Mouse (Mus musculus) intestine, embryonic 15.5 days (tissue): ENCODE measurements around the gene Diras1. TPM values are rescaled to one million over a fixed set of nuclear protein-coding genes. Genes with fewer than 3 reads are reported as not detected.

Source experiments
- ATAC-seq: fragments of 200-750 bp; cut with Nextera tagmentation; 2 replicates; pipeline ENCODE4 v1.8.0; 2017; ENCODE audit warnings: moderate TSS enrichment, moderate library complexity
- H3K27ac ChIP-seq: fragments of 300-500 bp; sonication (generic); 2 replicates; pipeline ENCODE4 v1.5.1; 2015; ENCODE audit warnings: mild to moderate bottlenecking, inconsistent platforms
- H3K27me3 ChIP-seq: fragments of 300-500 bp; sonication (generic); replicated peaks from 2 replicates; pipeline ENCODE4 v1.6.1; 2015; ENCODE audit warnings: inconsistent platforms
- H3K36me3 ChIP-seq: fragments of 300-500 bp; sonication (generic); 2 replicates; pipeline ENCODE4 v1.6.1; 2015; ENCODE audit warnings: inconsistent platforms
- H3K4me1 ChIP-seq: fragments of 300-500 bp; sonication (generic); replicated peaks from 2 replicates; pipeline ENCODE4 v1.6.1; 2015; ENCODE audit warnings: inconsistent platforms
- H3K4me2 ChIP-seq: fragments of 300-500 bp; sonication (generic); replicated peaks from 2 replicates; pipeline ENCODE4 v1.6.1; 2015; ENCODE audit warnings: mild to moderate bottlenecking, inconsistent platforms
- H3K4me3 ChIP-seq: fragments of 300-500 bp; sonication (generic); replicated peaks from 2 replicates; pipeline ENCODE4 v1.5.1; 2015; ENCODE audit warnings: inconsistent platforms
- H3K9ac ChIP-seq: fragments of 300-500 bp; sonication (generic); 2 replicates; pipeline ENCODE4 v1.6.1; 2015; ENCODE audit warnings: inconsistent platforms
- H3K9me3 ChIP-seq: fragments of 300-500 bp; sonication (generic); 2 replicates; pipeline ENCODE4 v1.6.1; 2016; ENCODE audit warnings: inconsistent platforms
- WGBS: fragments of 180-500 bp; shearing (Covaris S2); methylation state at CpG from one replicate; pipeline ENCODE4 v1.1.7; 2015; 5-methylcytosine and 5-hydroxymethylcytosine counted together
- polyA plus RNA-seq: library from polyadenylated mRNA; unstranded; fragments of >200 nt; fragmentation: Nextera tagmentation; extraction: Ambion mirVana; gene quantifications from 2 replicates; pipeline ENCODE4 v1.2.1, GENCODE M21; 2015

Diras1 gene
- polyA plus RNA-seq, 1 experiment from 2014 or later = 0.94 TPM

DNA sequence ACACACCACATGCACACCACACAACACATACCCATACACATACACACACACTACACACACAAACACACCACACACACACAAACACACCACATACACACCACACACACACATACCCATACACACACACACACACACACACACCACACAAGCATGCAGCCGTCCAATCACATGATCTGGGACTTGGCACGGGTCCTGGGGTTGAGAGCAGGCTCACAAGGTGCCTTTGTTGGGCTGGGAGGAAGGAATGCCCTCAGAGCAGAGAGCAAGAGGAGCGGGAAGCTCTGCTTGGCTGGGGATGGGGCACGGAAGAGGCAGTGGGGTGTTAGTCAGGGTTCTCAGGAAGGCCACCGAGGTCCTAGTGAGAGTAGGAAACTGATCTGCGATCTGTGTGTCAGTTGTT, 14.6 kb downstream of the Diras1 start:
- Histone ChIP-seq H3K4me1 (no peaks in the 10 kb centered on the region), H3K9me3 (no peaks in the 10 kb centered on the region), H3K27ac (no peak overlapping the region), H3K9ac (no peak overlapping the region), H3K4me3 (no peak overlapping the region), H3K4me2 (no peak overlapping the region), H3K36me3 (no peaks in the 10 kb centered on the region), H3K27me3 (no peaks in the 10 kb centered on the region)
- ATAC-seq = no peak
- 60% methylated on average over 6 of the region's 6 CpGs for WGBS

DNA sequence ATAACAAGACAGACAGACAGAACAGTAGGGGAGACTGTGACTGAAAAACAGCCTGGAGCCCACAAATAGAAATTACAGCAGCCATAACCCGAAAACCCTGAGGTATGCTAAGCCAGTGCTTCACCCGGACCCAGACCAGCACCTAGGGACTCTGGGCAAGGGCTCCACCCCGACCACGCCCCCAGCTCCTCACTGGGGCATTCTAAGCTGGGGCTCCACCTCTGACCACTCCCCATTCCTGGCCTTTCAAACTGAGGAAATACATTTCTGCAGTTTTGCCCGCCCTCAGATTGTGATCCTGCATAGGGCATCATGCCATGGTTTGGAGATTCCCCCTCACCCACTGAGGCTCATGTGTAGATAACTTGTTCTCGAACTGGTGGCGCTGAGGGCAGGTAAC, 18.2 kb downstream of the Diras1 start:
- Histone ChIP-seq H3K9me3 (no peaks in the 10 kb centered on the region), H3K27ac (no peak overlapping the region), H3K9ac (no peak overlapping the region), H3K4me2 (no peak overlapping the region), H3K36me3 (no peaks in the 10 kb centered on the region), H3K4me1 (no peaks in the 10 kb centered on the region), H3K27me3 (no peaks in the 10 kb centered on the region), H3K4me3 (no peak overlapping the region)
- 36% methylated on average over 7 of the region's 7 CpGs for WGBS
- ATAC-seq = peak; percentile 75

DNA sequence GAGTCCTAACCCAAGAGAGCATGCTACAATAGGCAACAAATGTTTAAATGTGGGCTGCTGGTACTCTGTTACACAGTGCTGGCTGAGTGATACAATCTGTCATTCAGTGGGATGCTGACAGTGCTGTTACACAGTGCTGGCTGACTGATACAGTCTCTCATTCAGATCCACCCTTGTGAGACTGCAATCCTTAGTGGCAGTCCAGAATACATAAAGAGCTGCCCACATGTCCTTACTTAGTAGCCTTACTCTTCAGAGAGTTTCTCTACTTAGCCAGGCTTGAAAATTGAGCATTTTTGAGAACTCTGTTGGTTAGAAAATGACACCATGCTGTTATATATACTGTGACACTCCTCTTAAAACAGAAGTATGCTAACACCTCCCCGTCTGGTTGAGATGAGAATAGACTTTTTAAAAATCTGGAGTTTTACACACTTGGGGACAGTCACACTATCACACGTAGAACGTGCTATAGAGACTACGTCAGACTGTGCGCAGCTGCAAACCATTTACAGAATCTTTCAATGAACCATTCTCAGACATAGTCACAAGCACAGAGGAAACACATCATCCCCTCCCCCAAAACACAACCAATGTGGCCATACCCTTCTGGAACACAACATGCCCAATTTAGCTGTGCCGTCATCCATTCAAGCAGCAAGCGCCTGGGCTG, 19.3 kb downstream of the Diras1 start:
- Histone ChIP-seq H3K4me3 (no peak overlapping the region), H3K36me3 (no peaks in the 10 kb centered on the region), H3K27me3 (no peaks in the 10 kb centered on the region), H3K9ac (no peak overlapping the region), H3K27ac (no peak overlapping the region), H3K4me2 (no peak overlapping the region), H3K4me1 (no peaks in the 10 kb centered on the region), H3K9me3 (no peaks in the 10 kb centered on the region)
- ATAC-seq = no peak
- 90% methylated on average over 7 of the region's 7 CpGs for WGBS

DNA sequence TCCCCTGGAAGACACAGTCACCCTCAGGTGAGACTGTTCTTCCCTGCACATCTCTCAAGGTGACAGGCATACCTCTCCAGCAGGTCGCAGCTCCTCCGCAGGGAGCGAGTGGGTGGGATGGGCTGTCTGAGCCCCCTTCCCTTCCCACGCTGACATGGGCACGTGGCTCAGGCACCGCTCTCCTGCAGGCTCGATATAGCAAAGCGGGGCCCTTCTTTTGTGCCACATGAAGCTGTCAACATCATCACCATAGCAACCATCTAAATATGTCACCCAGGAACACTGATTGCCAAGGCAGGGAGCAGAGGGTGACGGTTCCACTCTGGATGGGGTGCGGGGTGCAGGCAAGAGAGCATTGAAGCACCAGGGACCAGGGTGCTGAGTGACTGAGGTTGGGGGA, 24.3 kb downstream of the Diras1 start:
- Histone ChIP-seq H3K27me3 (peaks cover 3% of the 10 kb centered on the region; the same call in 1 of the 2 replicates), H3K36me3 (no peaks in the 10 kb centered on the region), H3K4me1 (peaks cover 9% of the 10 kb centered on the region; the same call in 1 of the 2 replicates), H3K9me3 (no peaks in the 10 kb centered on the region), H3K4me2 (no peak overlapping the region), H3K9ac (no peak overlapping the region), H3K27ac (no peak overlapping the region), H3K4me3 (no peak overlapping the region)
- 63% methylated on average over 10 of the region's 10 CpGs for WGBS
- ATAC-seq = no peak

DNA sequence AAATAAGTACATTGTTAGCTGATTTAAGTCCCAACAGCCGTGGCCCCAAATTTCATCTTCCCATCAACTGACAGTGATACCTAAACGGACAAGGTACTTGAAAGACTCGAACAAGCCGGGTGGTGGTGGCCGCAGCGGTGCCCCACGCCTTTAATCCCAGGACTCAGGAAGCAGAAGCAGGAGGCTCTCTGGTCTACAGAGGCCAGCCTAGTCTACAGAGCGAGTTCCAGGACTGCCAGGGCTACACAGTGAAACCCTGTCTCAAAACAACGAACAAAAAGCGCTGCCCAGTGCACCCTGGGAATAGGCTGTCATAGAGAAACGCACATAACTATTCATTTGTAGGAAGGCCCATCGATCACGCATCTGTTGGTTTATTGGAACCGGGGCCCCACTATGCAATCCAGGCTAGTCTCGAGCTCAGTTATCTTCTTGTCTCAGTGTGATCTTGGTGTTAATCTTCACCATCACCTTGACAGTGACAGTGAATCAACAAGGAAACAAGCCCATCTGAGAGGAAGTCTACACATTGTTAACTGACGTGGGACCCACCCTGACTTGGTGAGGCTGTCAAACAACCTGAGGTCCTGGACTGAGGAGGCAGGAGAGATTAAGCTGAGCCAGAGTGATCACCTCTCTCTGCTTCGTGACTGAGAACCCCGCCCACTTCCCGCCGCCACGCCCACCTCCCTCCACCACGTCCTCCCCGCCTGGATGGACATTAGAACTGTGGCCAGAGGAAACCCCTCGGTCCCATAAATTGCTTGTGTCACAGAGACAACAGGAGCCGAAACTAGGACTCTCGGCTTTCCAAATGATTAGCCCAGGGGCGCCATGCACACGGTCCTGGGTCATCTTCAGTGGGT, 25.0 kb downstream of the Diras1 start:
- Histone ChIP-seq H3K9ac (no peak overlapping the region), H3K9me3 (no peaks in the 10 kb centered on the region), H3K4me3 (no peak overlapping the region), H3K4me2 (no peak overlapping the region), H3K36me3 (no peaks in the 10 kb centered on the region), H3K27ac (no peak overlapping the region), H3K4me1 (peaks cover 9% of the 10 kb centered on the region; the same call in 1 of the 2 replicates), H3K27me3 (peaks cover 3% of the 10 kb centered on the region; the same call in 1 of the 2 replicates)
- WGBS = 45% methylated on average over 28 of the region's 28 CpGs
- ATAC-seq = no peak

DNA sequence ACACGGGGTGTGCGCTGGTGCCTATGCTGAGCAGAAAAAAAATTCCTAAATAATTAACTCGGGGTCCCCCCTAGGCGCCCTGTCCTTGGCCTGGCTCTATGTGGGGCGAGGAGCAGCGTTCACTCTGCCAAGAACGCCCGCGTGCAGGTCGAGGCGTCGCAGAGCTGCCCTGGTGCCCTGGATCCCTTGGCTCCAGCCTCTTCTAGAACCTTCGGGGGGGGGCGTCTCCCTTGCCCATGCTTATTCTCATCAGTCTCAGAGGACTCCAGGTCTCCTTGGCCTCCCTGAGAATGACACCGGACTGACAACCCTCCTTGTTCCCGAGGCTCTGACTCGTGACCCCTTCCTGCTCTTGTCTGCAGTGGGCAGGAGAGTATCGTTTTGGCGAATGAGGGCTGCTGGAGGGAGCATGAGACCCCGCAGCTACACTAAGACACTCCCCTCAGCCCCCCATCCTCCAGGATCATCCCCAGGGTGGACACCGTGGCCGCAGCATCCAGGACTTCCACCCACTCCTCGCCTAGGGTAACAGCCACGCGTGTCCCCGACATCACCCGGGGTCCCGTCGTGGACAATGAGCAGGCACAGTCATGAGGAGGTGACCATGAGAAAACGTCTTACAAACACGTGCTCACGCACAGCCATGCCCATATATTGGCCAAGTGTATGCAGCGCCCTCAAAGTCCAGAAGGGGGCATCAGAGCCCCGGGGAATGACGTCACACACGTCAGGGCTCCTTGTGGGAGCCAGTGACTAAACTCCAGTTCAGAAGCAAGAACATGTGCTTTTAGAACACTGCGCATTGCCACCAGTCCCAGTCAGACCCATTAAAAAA, 25.9 kb downstream of the Diras1 start:
- H3K4me3 ChIP-seq = no peak overlapping the region
- no peaks in the 10 kb centered on the region for H3K9me3 ChIP-seq
- no peak overlapping the region for H3K9ac ChIP-seq
- peaks cover 3% of the 10 kb centered on the region; the same call in 1 of the 2 replicates for H3K27me3 ChIP-seq
- ATAC-seq = peak; percentile 77
- WGBS = 29% methylated on average over 37 of the region's 37 CpGs
- H3K27ac ChIP-seq = no peak overlapping the region
- peak overlapping the region; percentile 41 for H3K4me2 ChIP-seq
- H3K36me3 ChIP-seq = no peaks in the 10 kb centered on the region
- peaks cover 11% of the 10 kb centered on the region; the same call in 1 of the 2 replicates for H3K4me1 ChIP-seq

DNA sequence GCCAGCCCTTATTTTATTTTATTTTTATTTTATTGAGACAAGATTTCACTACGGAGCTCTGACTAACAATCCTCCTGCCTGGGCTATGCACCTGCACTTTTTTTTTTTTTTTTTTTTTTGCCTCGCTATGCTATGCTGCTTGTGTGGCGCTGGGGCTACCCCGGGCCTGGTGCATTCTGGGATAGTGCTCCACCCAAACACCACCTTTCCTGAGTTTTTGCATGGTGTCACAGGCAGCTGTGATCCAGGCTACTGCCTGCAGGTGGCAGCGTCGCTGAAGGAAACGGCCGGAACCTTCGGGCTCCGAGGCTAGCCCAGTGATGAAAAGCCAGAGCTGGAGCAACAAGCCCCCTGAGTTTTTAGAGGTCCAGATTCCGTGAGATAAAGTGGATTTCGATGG, 26.7 kb downstream of the Diras1 start:
- H3K9me3 ChIP-seq = no peaks in the 10 kb centered on the region
- H3K36me3 ChIP-seq = no peaks in the 10 kb centered on the region
- peak; percentile 49; the same call in 1 of the 2 replicates for ATAC-seq
- H3K9ac ChIP-seq = no peak overlapping the region
- H3K4me2 ChIP-seq = 0 out of 2 replicates have a peak overlapping the region, but pooled peaks have one; percentile 3
- 10% methylated on average over 12 of the region's 12 CpGs for WGBS
- no peak overlapping the region for H3K27ac ChIP-seq
- H3K4me3 ChIP-seq = no peak overlapping the region
- peaks cover 11% of the 10 kb centered on the region; the same call in 1 of the 2 replicates for H3K4me1 ChIP-seq
- peaks cover 3% of the 10 kb centered on the region; the same call in 1 of the 2 replicates for H3K27me3 ChIP-seq

DNA sequence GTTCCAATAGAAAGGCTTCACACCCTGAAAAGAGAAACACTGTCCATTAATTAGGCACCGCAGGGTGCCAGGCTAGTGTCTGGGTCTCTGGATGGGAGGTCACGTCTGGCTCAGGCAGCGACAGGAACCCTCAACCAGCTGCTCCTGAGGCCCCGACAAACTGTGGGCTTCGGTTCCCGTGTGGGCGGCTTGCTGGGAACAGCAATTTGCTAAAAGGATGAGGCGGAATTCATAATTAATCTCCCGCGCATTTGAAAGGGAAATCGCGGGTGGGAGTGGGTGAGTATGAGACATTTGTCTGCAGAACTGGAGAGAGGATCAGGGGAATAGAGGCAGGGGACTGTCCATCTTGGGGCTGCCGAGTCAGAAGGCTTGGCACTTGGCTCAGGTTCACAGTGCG, 27.4 kb downstream of the Diras1 start:
- ATAC-seq = no peak
- 44% methylated on average over 14 of the region's 14 CpGs for WGBS

DNA sequence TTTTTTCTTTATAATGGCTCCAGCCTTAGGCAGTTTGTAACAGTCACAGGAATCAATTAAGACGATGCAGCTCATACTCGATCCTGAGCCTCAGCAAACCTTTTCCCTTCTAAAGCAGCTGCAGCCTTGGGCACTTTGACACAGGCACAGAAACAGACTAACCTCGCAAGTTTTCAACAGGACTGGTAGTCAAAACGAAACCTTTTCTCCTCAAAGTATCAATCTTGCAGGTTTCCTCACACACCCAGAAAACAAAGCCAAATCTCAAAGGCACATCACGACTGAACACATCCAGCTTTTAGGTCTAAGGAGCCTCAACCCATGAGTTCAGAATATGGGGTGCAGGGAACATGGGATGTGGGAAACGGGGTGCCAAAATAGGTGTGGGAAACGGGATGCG, 28.1 kb downstream of the Diras1 start:
- Histone ChIP-seq H3K36me3 (no peaks in the 10 kb centered on the region), H3K4me3 (no peak overlapping the region), H3K9me3 (no peaks in the 10 kb centered on the region), H3K4me2 (no peak overlapping the region), H3K9ac (no peak overlapping the region), H3K27ac (no peak overlapping the region), H3K4me1 (peaks cover 11% of the 10 kb centered on the region; the same call in 1 of the 2 replicates), H3K27me3 (peaks cover 3% of the 10 kb centered on the region; the same call in 1 of the 2 replicates)
- no peak for ATAC-seq
- whole genome bisulfite sequencing = 78% methylated on average over 8 of the region's 8 CpGs

More for the DNA sequence above, 27.4 kb downstream of the Diras1 start:
- H3K4me2 ChIP-seq = no peak overlapping the region
- H3K27me3 ChIP-seq = peaks cover 3% of the 10 kb centered on the region; the same call in 1 of the 2 replicates
- no peaks in the 10 kb centered on the region for H3K36me3 ChIP-seq
- no peak overlapping the region for H3K27ac ChIP-seq
- peaks cover 11% of the 10 kb centered on the region; the same call in 1 of the 2 replicates for H3K4me1 ChIP-seq
- no peak overlapping the region for H3K9ac ChIP-seq
- H3K4me3 ChIP-seq = no peak overlapping the region
- H3K9me3 ChIP-seq = no peaks in the 10 kb centered on the region

DNA sequence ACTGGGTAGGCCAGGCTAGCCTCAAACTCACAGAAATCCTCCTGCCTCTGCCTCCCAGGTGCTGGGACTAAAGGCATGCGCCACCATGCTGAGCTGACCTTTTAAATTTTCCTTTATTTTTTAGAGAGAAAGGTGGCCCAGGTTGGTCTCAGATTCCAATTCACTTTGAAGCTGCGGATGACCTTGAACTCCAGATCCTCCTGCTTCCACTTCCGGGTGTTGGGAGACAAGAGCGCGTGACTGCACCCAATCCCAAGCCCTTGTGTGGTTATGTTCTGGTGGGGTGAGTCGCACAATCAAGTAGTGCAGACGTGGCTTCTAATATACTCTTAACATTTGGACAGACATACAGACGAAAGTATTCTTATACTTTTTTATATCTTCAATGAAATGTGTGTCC, 29.0 kb downstream of the Diras1 start:
- H3K9me3 ChIP-seq = no peaks in the 10 kb centered on the region
- H3K9ac ChIP-seq = no peak overlapping the region
- no peak overlapping the region for H3K4me3 ChIP-seq
- peaks cover 3% of the 10 kb centered on the region; the same call in 1 of the 2 replicates for H3K27me3 ChIP-seq
- no peak overlapping the region for H3K4me2 ChIP-seq
- 92% methylated on average over 8 of the region's 8 CpGs for WGBS
- H3K4me1 ChIP-seq = peaks cover 11% of the 10 kb centered on the region; the same call in 1 of the 2 replicates
- ATAC-seq = no peak
- no peak overlapping the region for H3K27ac ChIP-seq
- H3K36me3 ChIP-seq = no peaks in the 10 kb centered on the region

DNA sequence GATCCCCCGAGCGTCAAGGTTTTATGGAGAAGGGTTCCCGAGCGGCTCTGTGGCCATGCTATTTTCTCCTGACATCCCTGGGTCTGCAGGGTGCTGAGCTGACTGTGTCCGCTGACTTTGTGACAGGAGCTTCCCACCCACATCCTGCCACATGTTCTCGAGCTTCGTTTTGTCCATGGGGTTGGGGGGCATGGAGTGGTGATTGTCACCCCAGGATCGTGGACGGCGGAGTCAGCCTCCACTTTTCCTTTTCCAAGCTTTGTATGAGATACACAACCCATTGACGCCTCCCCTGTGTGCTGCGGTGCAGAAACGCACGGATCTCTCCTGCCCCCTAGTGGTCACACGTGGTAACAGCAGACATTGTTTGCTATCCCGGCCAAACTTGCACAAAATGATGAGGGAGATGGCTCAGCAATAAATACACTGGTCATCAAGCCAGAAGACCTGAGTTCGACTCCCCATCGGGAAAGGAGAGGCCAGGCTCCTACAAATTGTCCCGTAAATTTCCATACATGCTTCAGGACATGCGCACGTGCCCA, 30.3 kb downstream of the Diras1 start:
- Histone ChIP-seq H3K9ac (no peak overlapping the region), H3K27me3 (peaks cover 3% of the 10 kb centered on the region; the same call in 1 of the 2 replicates), H3K4me1 (peaks cover 11% of the 10 kb centered on the region; the same call in 1 of the 2 replicates), H3K9me3 (no peaks in the 10 kb centered on the region), H3K4me3 (0 out of 2 replicates have a peak overlapping the region, but pooled peaks have one; percentile 1), H3K27ac (no peak overlapping the region), H3K4me2 (peak overlapping the region; percentile 48), H3K36me3 (no peaks in the 10 kb centered on the region)
- WGBS = 10% methylated on average over 21 of the region's 21 CpGs
- peak; percentile 34 for ATAC-seq
